Mouse (Mus musculus): ENCODE data around the gene Blnk. TPM values are rescaled to one million over a fixed set of nuclear protein-coding genes. Genes with fewer than 3 reads are reported as not detected.

The Blnk gene
- polyA plus RNA-seq, 1 experiment from 2014 or later, result 0.25 TPM

Small RNA genes within 50 kb of the gene (microRNA-seq; reads per million reads assigned to microRNA genes)
- not detected for gene Mir8092

Other genes starting within 250 kb of the Blnk start
- gene Cc2d2b, start 245.8 kb downstream of the Blnk start, polyA plus RNA-seq (2015; fragmentation: Nextera tagmentation; extraction: Ambion mirVana), result not detected in 2 replicates
- gene Ccnj, start 163.3 kb downstream of the Blnk start, polyA plus RNA-seq (2015; fragmentation: Nextera tagmentation; extraction: Ambion mirVana), result 5.5 and 7.2 TPM in 2 replicates
- gene Zfp518a, start 99.8 kb downstream of the Blnk start, polyA plus RNA-seq (2015; fragmentation: Nextera tagmentation; extraction: Ambion mirVana), result 5.0 and 5.9 TPM in 2 replicates
- gene Dntt, start 34.7 kb upstream of the Blnk start, polyA plus RNA-seq (2015; fragmentation: Nextera tagmentation; extraction: Ambion mirVana), result 0.06 TPM in 2 replicates
- not detected in 2 replicates for gene Opalin, start 82.6 kb upstream of the Blnk start, polyA plus RNA-seq (2015; fragmentation: Nextera tagmentation; extraction: Ambion mirVana)
- 0.15 and 0.19 TPM in 2 replicates for gene Tll2, start 212.3 kb upstream of the Blnk start, polyA plus RNA-seq (2015; fragmentation: Nextera tagmentation; extraction: Ambion mirVana)